Mouse (Mus musculus) intestine, embryonic 14.5 days (tissue): ENCODE data around the gene Nlrc5. TPM values are rescaled to one million over a fixed set of nuclear protein-coding genes. Genes with fewer than 3 reads are reported as not detected.

ENCODE experiments used
- ATAC-seq: fragments of 200-750 bp; cut with Nextera tagmentation; replicated peaks from 2 replicates; pipeline ENCODE4 v1.8.0; 2017; ENCODE audit warnings: low read depth, moderate number of reproducible peaks, moderate TSS enrichment, moderate library complexity; ENCODE audit not compliant: low FRiP score, low TSS enrichment
- DNase-seq: peaks from one replicate; pipeline ENCODE4 v3.0.0-alpha.2; 2018; ENCODE audit warnings: low spot score
- H3K27ac ChIP-seq: fragments of 300-500 bp; sonication (generic); 2 replicates; pipeline ENCODE4 v1.5.1; 2014; ENCODE audit warnings: low read depth, mild to moderate bottlenecking, control low read depth
- H3K27me3 ChIP-seq: fragments of 300-500 bp; sonication (generic); replicated peaks from 2 replicates; pipeline ENCODE4 v1.6.1; 2014; ENCODE audit warnings: low read length, control low read depth; ENCODE audit not compliant: control insufficient read depth, insufficient read depth
- H3K36me3 ChIP-seq: fragments of 300-500 bp; sonication (generic); 2 replicates; pipeline ENCODE4 v1.6.1; 2014; ENCODE audit warnings: low read length, control low read depth; ENCODE audit not compliant: control insufficient read depth, insufficient read depth
- H3K4me1 ChIP-seq: fragments of 300-500 bp; sonication (generic); replicated peaks from 2 replicates; pipeline ENCODE4 v1.6.1; 2014; ENCODE audit warnings: low read length, control low read depth, mixed read lengths; ENCODE audit not compliant: control insufficient read depth, insufficient read depth
- H3K4me2 ChIP-seq: fragments of 300-500 bp; sonication (generic); 2 replicates; pipeline ENCODE4 v1.6.1; 2014; ENCODE audit warnings: low read length
- H3K4me3 ChIP-seq: fragments of 300-500 bp; sonication (generic); 2 replicates; pipeline ENCODE4 v1.5.1; 2014; ENCODE audit warnings: low read depth, low read length, control low read depth, mixed read lengths
- H3K9ac ChIP-seq: fragments of 300-500 bp; sonication (generic); 2 replicates; pipeline ENCODE4 v1.6.1; 2014; ENCODE audit warnings: mild to moderate bottlenecking, low read length
- H3K9me3 ChIP-seq: fragments of 300-500 bp; sonication (generic); 2 replicates; pipeline ENCODE4 v1.6.1; 2016; ENCODE audit warnings: low read length, control low read depth; ENCODE audit not compliant: control insufficient read depth
- WGBS: fragments of 180-500 bp; shearing (Covaris S2); extraction: QIAGEN DNeasy Blood & Tissue Kit; methylation state at CpG from one replicate; pipeline ENCODE4 v1.1.7; 2014; 5-methylcytosine and 5-hydroxymethylcytosine counted together
- polyA plus RNA-seq: library from polyadenylated mRNA; unstranded; fragments of >200 nt; fragmentation: Nextera tagmentation; extraction: Ambion mirVana; gene quantifications from 2 replicates; pipeline ENCODE4 v1.2.1, GENCODE M21; 2014

Nlrc5 gene
- polyA plus RNA-seq, 1 experiment from 2014 or later = 0.69 TPM

DNA sequence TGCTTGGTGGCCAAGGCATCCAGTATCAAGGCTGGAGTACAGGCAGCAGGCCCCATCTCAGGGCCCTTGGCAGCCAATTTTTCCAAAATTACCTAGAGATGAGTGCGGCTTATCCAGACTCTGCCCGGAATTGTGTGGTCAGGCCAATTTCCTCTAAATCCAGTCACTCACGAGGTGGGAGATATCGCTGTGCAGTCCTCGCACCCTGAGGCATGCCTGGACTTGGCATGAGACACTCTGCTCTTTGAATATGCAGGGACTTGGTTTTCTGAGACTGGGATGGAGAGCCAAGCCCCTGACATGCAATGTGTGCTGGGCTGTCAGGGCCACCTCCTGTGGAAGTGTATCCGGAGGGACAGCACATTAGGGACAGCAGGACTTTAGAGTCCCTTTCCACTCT is 131.9 kb downstream of the Nlrc5 start:
- no peaks in the 10 kb centered on the region for H3K27me3 ChIP-seq
- H3K4me1 ChIP-seq = peaks cover 6% of the 10 kb centered on the region; the same call in 1 of the 2 replicates
- H3K4me3 ChIP-seq = no peak overlapping the region
- no peaks in the 10 kb centered on the region for H3K9me3 ChIP-seq
- no peak overlapping the region for H3K27ac ChIP-seq
- no peak overlapping the region for H3K4me2 ChIP-seq
- ATAC-seq = no peak
- no peak overlapping the region for H3K9ac ChIP-seq
- 73% methylated on average over 6 of the region's 6 CpGs for WGBS
- H3K36me3 ChIP-seq = no peaks in the 10 kb centered on the region
- no peak for DNase-seq

DNA sequence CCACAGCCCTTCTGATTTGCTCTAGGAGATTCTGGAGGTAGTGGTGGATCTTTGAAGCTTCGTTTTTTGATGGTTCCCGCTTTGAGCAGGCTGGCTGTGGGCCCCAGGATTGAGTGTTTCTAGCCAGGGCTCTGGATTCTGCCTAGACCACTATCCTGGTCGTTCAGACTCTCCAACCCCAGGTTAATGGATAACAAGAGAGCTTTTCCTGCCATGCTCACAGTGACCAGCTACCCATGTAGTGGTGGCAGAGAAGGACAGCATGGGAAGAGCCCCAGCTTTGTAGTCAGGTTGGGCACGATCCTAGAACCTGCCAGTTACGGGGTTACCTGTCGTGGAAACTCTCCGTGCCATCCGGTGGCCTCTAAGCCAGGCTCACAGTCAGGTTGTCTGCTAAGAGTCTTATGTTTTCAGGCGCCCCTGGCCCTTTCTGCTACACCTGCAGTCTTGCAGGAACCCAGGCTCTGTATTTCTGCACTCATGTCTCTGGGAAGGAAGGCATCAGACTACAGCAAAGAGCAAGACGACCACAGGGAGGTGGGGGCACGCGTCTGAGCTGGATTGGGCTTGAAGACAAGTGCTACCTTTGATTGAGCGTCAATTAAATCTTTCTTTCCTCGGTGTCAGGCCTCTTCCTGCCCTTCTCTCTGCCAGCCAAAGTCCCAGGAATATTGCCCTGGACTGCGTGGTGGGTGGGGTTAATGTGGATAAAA is 132.4 kb downstream of the Nlrc5 start:
- no peak overlapping the region for H3K4me2 ChIP-seq
- H3K36me3 ChIP-seq = no peaks in the 10 kb centered on the region
- no peaks in the 10 kb centered on the region for H3K9me3 ChIP-seq
- H3K9ac ChIP-seq = no peak overlapping the region
- ATAC-seq (no peak), DNase-seq (no peak)
- no peak overlapping the region for H3K4me3 ChIP-seq
- no peaks in the 10 kb centered on the region for H3K27me3 ChIP-seq
- no peak overlapping the region for H3K27ac ChIP-seq
- 55% methylated on average over 15 of the region's 15 CpGs for WGBS
- H3K4me1 ChIP-seq = peaks cover 6% of the 10 kb centered on the region; the same call in 1 of the 2 replicates

GRCm38 (mm10) chr8:94567159-94567849 is 133.1 kb downstream of the Nlrc5 start:
- peaks cover 6% of the 10 kb centered on the region; the same call in 1 of the 2 replicates for H3K4me1 ChIP-seq
- ATAC-seq (0 out of 2 replicates have a peak, but pooled peaks have one; percentile 41), DNase-seq (no peak)
- H3K36me3 ChIP-seq = no peaks in the 10 kb centered on the region
- H3K4me3 ChIP-seq = no peak overlapping the region
- WGBS = 68% methylated on average over 8 of the region's 8 CpGs
- no peak overlapping the region for H3K27ac ChIP-seq
- H3K4me2 ChIP-seq = no peak overlapping the region
- H3K27me3 ChIP-seq = no peaks in the 10 kb centered on the region
- H3K9me3 ChIP-seq = no peaks in the 10 kb centered on the region
- no peak overlapping the region for H3K9ac ChIP-seq

GRCm38 (mm10) chr8:94568098-94568497 is 133.9 kb downstream of the Nlrc5 start:
- WGBS = 88% methylated on average over 8 of the region's 8 CpGs
- Histone ChIP-seq H3K9me3 (no peaks in the 10 kb centered on the region), H3K27me3 (no peaks in the 10 kb centered on the region), H3K4me2 (no peak overlapping the region), H3K27ac (no peak overlapping the region), H3K4me1 (peaks cover 6% of the 10 kb centered on the region; the same call in 1 of the 2 replicates), H3K9ac (no peak overlapping the region), H3K4me3 (no peak overlapping the region), H3K36me3 (no peaks in the 10 kb centered on the region)
- ATAC-seq = no peak
- no peak for DNase-seq

DNA sequence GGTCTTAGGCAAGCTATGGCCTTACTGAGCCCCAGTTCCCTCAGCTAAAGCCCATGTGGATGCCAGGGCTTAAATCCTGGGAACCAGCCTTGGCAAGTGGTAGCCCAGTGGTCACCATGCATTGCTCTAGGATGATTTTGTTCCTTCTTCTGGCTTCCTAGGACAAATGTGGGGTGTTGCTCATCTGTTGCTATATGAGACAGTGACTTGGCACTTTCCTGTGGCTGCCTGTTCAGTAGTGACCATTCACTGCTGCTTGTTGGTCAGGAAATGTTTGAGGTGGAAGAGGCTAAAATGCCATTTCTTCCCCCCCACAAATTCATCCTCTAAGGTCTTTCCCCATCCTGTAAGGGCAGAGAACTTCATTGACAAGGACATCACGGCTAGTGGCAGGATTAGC is 135.3 kb downstream of the Nlrc5 start:
- no peak for ATAC-seq
- peaks cover 6% of the 10 kb centered on the region; the same call in 1 of the 2 replicates for H3K4me1 ChIP-seq
- 68% methylated on average over 1 of the region's 1 CpGs for WGBS

GRCm38 (mm10) chr8:94571896-94572295 is 137.7 kb downstream of the Nlrc5 start:
- H3K27ac ChIP-seq = no peak overlapping the region
- peaks cover 36% of the 10 kb centered on the region for H3K36me3 ChIP-seq
- WGBS = 70% methylated on average over 2 of the region's 2 CpGs
- no peaks in the 10 kb centered on the region for H3K9me3 ChIP-seq
- ATAC-seq (no peak), DNase-seq (no peak)
- no peak overlapping the region for H3K4me3 ChIP-seq
- H3K4me2 ChIP-seq = no peak overlapping the region
- H3K9ac ChIP-seq = no peak overlapping the region
- H3K27me3 ChIP-seq = no peaks in the 10 kb centered on the region
- peaks cover 5% of the 10 kb centered on the region; the same call in 1 of the 2 replicates for H3K4me1 ChIP-seq

More for the DNA sequence above, 135.3 kb downstream of the Nlrc5 start:
- Histone ChIP-seq H3K9me3 (no peaks in the 10 kb centered on the region), H3K4me3 (no peak overlapping the region), H3K4me2 (no peak overlapping the region), H3K9ac (no peak overlapping the region), H3K27me3 (no peaks in the 10 kb centered on the region), H3K36me3 (peaks cover 11% of the 10 kb centered on the region), H3K27ac (no peak overlapping the region)
- no peak for DNase-seq

DNA sequence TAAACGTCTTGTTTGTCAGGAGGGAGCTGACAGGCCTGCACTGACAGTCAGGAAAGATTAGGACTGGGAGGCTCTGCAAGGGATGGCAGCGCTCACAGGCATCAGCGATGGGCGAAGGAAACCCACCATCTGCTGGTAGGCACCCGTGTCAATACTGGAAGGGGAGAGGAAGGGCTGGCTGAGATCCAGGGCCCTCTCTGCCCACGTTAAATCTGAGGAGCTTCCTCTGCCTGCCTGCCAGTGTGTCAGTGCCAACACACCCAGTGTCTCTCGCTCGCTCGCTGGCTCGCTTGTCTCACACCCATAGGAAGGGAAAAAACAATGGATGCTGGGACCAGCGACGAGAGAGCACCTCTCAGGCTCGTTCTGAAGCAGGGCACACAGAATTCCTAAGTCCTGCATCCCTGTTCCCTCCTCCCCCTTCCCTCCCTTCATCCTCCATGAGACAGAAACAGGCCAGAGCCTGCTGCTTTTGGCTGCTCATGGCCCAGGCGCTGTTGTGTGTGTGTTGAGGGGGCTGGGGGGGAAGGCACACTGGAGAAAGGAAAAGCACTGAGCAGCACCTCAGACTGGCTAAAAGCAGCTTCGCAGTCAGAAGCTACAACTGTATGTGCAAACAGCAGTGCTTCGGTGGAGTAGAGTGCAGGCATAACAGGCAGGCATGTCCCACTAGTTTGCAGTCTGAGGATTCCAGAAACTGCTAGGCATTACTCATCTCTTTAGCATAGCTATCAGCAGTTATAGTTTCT is 140.2 kb downstream of the Nlrc5 start:
- WGBS = 92% methylated on average over 16 of the region's 16 CpGs
- Histone ChIP-seq H3K4me1 (no peaks in the 10 kb centered on the region), H3K36me3 (peaks cover 60% of the 10 kb centered on the region), H3K27ac (no peak overlapping the region), H3K4me3 (no peak overlapping the region), H3K9me3 (no peaks in the 10 kb centered on the region), H3K27me3 (no peaks in the 10 kb centered on the region), H3K9ac (no peak overlapping the region), H3K4me2 (no peak overlapping the region)
- DNase-seq (no peak), ATAC-seq (no peak)

GRCm38 (mm10) chr8:94575148-94575547 is 141.0 kb downstream of the Nlrc5 start:
- H3K27me3 ChIP-seq = no peaks in the 10 kb centered on the region
- ATAC-seq (no peak), DNase-seq (no peak)
- no peaks in the 10 kb centered on the region for H3K9me3 ChIP-seq
- WGBS = 91% methylated on average over 4 of the region's 4 CpGs
- H3K9ac ChIP-seq = no peak overlapping the region
- H3K4me3 ChIP-seq = no peak overlapping the region
- no peaks in the 10 kb centered on the region for H3K4me1 ChIP-seq
- H3K27ac ChIP-seq = no peak overlapping the region
- H3K4me2 ChIP-seq = no peak overlapping the region
- H3K36me3 ChIP-seq = peaks cover 66% of the 10 kb centered on the region
